ENCODE assay signal across 8 mouse cellular contexts in the genomic region with DNA sequence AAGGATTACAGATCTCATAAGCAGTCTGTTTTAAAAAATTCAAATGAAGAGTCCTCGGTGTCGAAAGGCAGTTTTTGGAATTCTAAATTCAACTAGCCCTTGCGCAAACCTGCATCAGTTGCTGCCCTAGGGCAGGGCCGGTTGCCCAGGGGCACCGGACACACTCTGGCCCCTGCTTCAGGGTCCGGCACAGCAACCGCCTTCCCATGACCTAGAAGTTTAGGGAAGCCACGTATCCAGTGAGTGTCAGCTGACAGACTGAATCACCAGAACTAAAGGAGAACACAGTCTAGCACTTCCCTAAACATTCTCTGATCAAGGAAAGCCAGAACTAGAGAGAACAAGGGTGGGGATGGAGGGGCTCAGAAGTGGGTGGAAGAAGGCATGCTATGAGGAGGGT. TPM values are rescaled to one million over a fixed set of nuclear protein-coding genes. Genes with fewer than 3 reads are reported as not detected.
A peak's percentile ranks its signal among the peaks of the same experiment; 100 is the strongest.
DNase-seq lines count a peak whose midpoint lies in the region; ATAC-seq lines count a peak whose summit lies in the region.

No protein-coding gene starts in this region.

- H3K27ac ChIP-seq in intestine, embryonic 16.5 days (ENCODE audit: low read length): no peak overlapping the region
- H3K27ac ChIP-seq in stomach, embryonic 14.5 days (ENCODE audit: low read length): no peak overlapping the region

- intact Hi-C loops in gastrocnemius, postnatal 14 days (cut with DNase I; ENCODE audit: low total_unique reads): no loop called here

- no peaks in the 10 kb centered on the region for H3K9me3 ChIP-seq in intestine, embryonic 16.5 days (ENCODE audit: control insufficient read depth, low read length)
- no peaks in the 10 kb centered on the region for H3K9me3 ChIP-seq in stomach, embryonic 14.5 days (ENCODE audit: control insufficient read depth, low read depth, low read length)

- no peaks in the 10 kb centered on the region for H3K27me3 ChIP-seq in intestine, embryonic 16.5 days (replicated peaks; ENCODE audit: control insufficient read depth, insufficient read depth, low read length)
- no peaks in the 10 kb centered on the region for H3K27me3 ChIP-seq in stomach, embryonic 14.5 days (ENCODE audit: control insufficient read depth, insufficient read depth, low read length)

- peak; percentile 64 for ATAC-seq in intestine, embryonic 16.5 days
- ATAC-seq in stomach, embryonic 14.5 days (ENCODE audit: insufficient number of reproducible peaks, insufficient read depth, low FRiP score, low read depth): peak; percentile 39; the same call in 1 of the 2 replicates

- H3K9ac ChIP-seq in intestine, embryonic 16.5 days (ENCODE audit: low read depth, low read length): peak overlapping the region; percentile 75
- H3K9ac ChIP-seq in stomach, embryonic 14.5 days (replicated peaks; ENCODE audit: low read depth, low read length): 0 out of 2 replicates have a peak overlapping the region, but pooled peaks have one; percentile 41

- peak; percentile 28 for DNase-seq in retina, postnatal 1 day
- DNase-seq in retina, embryonic 14.5 days (ENCODE audit: low spot score): no peak
- DNase-seq in adrenal gland, postnatal 4 days (ENCODE audit: low spot score in 2 of 2): peak; percentile 7 to 11
- peak; percentile 14 for DNase-seq in gastrocnemius, postnatal 14 days
- peak; percentile 38 for DNase-seq in lung, postnatal 25 days (ENCODE audit: low spot score)
- no peak for DNase-seq in c-Kit-positive CD71-positive TER-119-positive erythroid progenitor cells, embryonic 14.5 days (ENCODE audit: low spot score)

- peaks cover 9% of the 10 kb centered on the region for H3K4me1 ChIP-seq in intestine, embryonic 16.5 days (ENCODE audit: control insufficient read depth, insufficient read depth, low read length)
- peaks cover 5% of the 10 kb centered on the region; the same call in 1 of the 2 replicates for H3K4me1 ChIP-seq in stomach, embryonic 14.5 days (ENCODE audit: control insufficient read depth, insufficient read depth, low read length)

- peak overlapping the region; percentile 72 for H3K4me3 ChIP-seq in intestine, embryonic 16.5 days (ENCODE audit: low read length)
- peak overlapping the region; percentile 72 for H3K4me3 ChIP-seq in stomach, embryonic 14.5 days (ENCODE audit: low read depth, low read length)

- peak overlapping the region; percentile 92 for H3K4me2 ChIP-seq in intestine, embryonic 16.5 days (ENCODE audit: low read depth, low read length)
- peak overlapping the region; percentile 72 for H3K4me2 ChIP-seq in stomach, embryonic 14.5 days (replicated peaks; ENCODE audit: low read depth, low read length)

- H3K36me3 ChIP-seq in intestine, embryonic 16.5 days (ENCODE audit: control insufficient read depth, insufficient read depth, low read length): no peaks in the 10 kb centered on the region
- H3K36me3 ChIP-seq in stomach, embryonic 14.5 days (ENCODE audit: control insufficient read depth, insufficient read depth, low read length): no peaks in the 10 kb centered on the region

- WGBS in intestine, embryonic 16.5 days: 16% methylated on average over 8 of the region's 8 CpGs
- 7% methylated on average over 8 of the region's 8 CpGs for WGBS in stomach, embryonic 14.5 days

RNA-seq across cellular contexts. Expression of a gene that starts 0.5 kb away (rescaled TPM):
- total RNA-seq in adrenal gland, postnatal 4 days (2021): 10 to 100 TPM; 10.4 to 12.7 TPM
- 1 to 10 TPM in 1 of 2 experiments, under 1 TPM in 1; 0.73 to 1.0 TPM for total RNA-seq in gastrocnemius, postnatal 14 days (2021)
- 1.3 and 1.7 TPM in 2 replicates for polyA plus RNA-seq in intestine, embryonic 16.5 days (2015; fragmentation: Nextera tagmentation; extraction: Ambion mirVana)
- 3.3 and 4.1 TPM in 2 replicates for polyA plus RNA-seq in stomach, embryonic 14.5 days (2014; fragmentation: Nextera tagmentation; extraction: Ambion mirVana)

RNA-seq across cellular contexts. Expression of a gene that starts 25.2 kb away (rescaled TPM):
- total RNA-seq in adrenal gland, postnatal 4 days (2021): 1 to 10 TPM in 1 of 2 experiments, under 1 TPM in 1; 0.39 to 4.2 TPM
- total RNA-seq in gastrocnemius, postnatal 14 days (2021): not detected
- 0.13 and 0.54 TPM in 2 replicates for polyA plus RNA-seq in intestine, embryonic 16.5 days (2015; fragmentation: Nextera tagmentation; extraction: Ambion mirVana)
- polyA plus RNA-seq in stomach, embryonic 14.5 days (2014; fragmentation: Nextera tagmentation; extraction: Ambion mirVana): not detected in 2 replicates

RNA-seq across cellular contexts. Expression of a gene that starts 38.8 kb away (rescaled TPM):
- 1 to 10 TPM in 1 of 2 experiments, under 1 TPM in 1; 0.17 to 5.6 TPM for total RNA-seq in adrenal gland, postnatal 4 days (2021)
- total RNA-seq in gastrocnemius, postnatal 14 days (2021): not detected
- 0.07 and 0.09 TPM in 2 replicates for polyA plus RNA-seq in intestine, embryonic 16.5 days (2015; fragmentation: Nextera tagmentation; extraction: Ambion mirVana)
- polyA plus RNA-seq in stomach, embryonic 14.5 days (2014; fragmentation: Nextera tagmentation; extraction: Ambion mirVana): not detected in 2 replicates

RNA-seq across cellular contexts. Expression of a gene that starts 48.6 kb away (rescaled TPM):
- total RNA-seq in adrenal gland, postnatal 4 days (2021): 10 to 100 TPM; 11.5 to 24.3 TPM
- total RNA-seq in gastrocnemius, postnatal 14 days (2021): 1 to 10 TPM; 3.2 to 3.7 TPM
- 5.3 and 6.4 TPM in 2 replicates for polyA plus RNA-seq in intestine, embryonic 16.5 days (2015; fragmentation: Nextera tagmentation; extraction: Ambion mirVana)
- polyA plus RNA-seq in stomach, embryonic 14.5 days (2014; fragmentation: Nextera tagmentation; extraction: Ambion mirVana): 28.6 and 29.7 TPM in 2 replicates

Comparison
In these comparisons a context has a peak if more than half of its experiments do, and no peak if none do; other contexts are left out.
1. DNase-seq: peak in retina, postnatal 1 day (single experiment), adrenal gland, postnatal 4 days (2 of 2), gastrocnemius, postnatal 14 days (single experiment) and lung, postnatal 25 days (single experiment); none in retina, embryonic 14.5 days (single experiment) and c-Kit-positive CD71-positive TER-119-positive erythroid progenitor cells, embryonic 14.5 days (single experiment).
2. RNA of a gene that starts 0.5 kb away (total RNA-seq): 10.4 to 12.7 TPM in adrenal gland, postnatal 4 days; 0.73 to 1.0 TPM in gastrocnemius, postnatal 14 days; every median in the first group is over 4 times any median in the second.